Mouse (Mus musculus) mammary gland, adult 2 months (tissue): ENCODE results near the gene Ptcd3. TPM values are rescaled to one million over a fixed set of nuclear protein-coding genes. Genes with fewer than 3 reads are reported as not detected.

ENCODE experiments used
- polyA plus RNA-seq: library from polyadenylated mRNA; depleted of rRNA; stranded (reverse); fragments of >200 nt; gene quantifications from 2 replicates; pipeline ENCODE4 v1.2.3, GENCODE M21; 2012; ENCODE audit warnings: low replicate concordance; rRNA removed

Gene Ptcd3
- 7.2 and 21.5 TPM in 2 replicates for polyA plus RNA-seq

DNA sequence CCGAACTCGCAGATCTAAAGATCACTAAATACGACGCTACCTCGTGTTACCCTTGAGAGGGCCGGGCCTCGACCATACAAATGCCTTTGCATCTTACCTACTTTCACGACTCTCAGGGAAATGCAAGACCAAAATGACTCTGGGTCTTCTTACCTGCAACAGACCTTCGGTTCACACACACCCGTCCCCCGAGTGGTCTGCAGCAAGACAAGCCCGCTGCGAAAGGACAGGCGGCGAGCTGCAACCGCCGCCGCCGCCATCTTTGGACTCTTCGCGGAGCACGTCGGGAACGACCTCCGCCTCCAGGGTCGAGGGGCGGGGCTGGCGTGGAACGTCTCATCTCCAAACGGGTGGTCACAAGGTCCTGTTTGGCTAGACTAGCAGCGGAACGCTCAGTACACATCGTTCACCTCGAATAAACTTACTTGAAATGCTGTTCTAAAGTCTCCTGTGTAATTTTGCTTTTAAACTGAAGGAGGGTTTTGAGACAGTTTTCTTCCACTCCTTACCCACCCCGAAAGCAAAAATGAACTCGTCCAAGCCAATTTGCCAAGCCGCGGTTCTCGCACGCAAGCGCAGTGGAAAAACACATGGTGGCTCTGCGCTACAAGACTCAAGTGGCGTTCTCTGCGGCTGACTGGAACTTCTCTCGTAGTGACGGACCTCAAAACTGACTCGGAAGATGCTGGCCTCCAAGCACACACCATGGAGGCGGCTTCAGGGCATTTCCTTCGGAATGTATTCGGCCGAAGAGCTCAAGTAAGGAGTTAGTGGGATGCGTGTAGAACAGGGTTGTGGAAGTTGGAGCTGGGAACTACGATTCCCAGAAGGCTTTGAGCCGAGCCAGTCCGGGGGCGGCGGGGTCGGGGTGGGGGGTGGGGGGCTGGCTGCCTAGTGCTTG, at the start of gene Ptcd3, which contains the start of gene Polr1a:
Gene Ptcd3 (minus strand): TSS at position 270 of the 901 bp plus-strand sequence.
Gene Polr1a (plus strand): TSS at position 573 of the 901 bp plus-strand sequence.

DNA sequence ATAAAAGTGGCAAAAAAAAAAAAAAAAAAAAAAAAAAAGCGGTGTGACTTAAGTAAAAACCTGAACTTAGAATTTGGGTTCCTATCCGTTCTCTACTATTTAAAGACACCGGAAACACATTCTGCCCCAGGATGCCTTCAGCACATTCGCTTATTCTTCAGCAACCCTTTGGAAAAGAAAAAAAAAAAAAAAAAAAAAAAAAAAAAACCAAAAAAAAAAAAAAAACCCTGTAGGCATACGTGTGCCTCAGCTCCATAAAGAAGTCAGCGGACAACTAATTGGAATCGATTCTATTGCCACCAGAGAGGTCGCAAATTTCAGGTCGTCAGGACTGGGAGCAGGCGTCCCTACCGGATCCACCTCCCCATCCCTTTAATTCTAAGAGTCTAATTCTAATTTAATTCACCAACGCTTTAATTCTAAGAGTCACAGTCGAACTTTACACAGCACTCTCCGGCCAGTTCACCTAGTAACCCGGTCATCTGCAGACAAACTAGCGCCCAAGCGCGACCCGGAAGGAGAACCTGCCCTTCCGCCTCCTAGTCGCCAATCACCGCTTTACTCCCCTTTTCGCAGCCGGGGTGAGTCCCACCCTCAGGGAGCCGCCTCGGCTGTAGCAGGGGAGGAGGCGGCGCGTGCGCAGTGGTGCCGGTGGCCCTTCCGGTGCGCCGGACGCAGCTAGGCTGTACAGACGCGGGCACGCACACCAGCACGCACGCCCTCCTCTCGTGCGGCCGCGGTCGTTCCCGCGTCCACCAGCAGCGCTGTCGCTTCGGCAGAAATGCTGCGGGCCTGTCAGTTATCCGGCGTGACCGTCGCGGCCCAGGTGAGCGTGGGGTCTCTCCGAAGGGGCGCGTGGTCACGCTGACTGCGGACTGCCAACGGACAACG, 77.6 kb downstream of the Ptcd3 start, which contains the start of gene Immt:
Gene Immt (plus strand): TSS at position 642 of the 891 bp plus-strand sequence.

Other genes with a start within 250 kb of the Ptcd3 start
- gene Reep1, start 201.2 kb downstream of the Ptcd3 start, polyA plus RNA-seq = 1.8 and 9.1 TPM in 2 replicates
- gene Mrpl35, start 81.8 kb downstream of the Ptcd3 start, polyA plus RNA-seq = 4.7 and 16.4 TPM in 2 replicates
- 50.8 and 91.5 TPM in 2 replicates for gene Immt, start 77.4 kb downstream of the Ptcd3 start, polyA plus RNA-seq
- gene Polr1a, start 303 bp upstream of the Ptcd3 start, polyA plus RNA-seq = 14.7 and 15.1 TPM in 2 replicates
- gene St3gal5, start 188.8 kb upstream of the Ptcd3 start, polyA plus RNA-seq = 8.1 and 12.7 TPM in 2 replicates